Mouse (Mus musculus) bone marrow macrophage, adult 2 months (primary cell): ENCODE measurements at regions not wholly inside any gene's neighbourhood (a gene's known extent, or its start where the extent isn't known, plus 50 kb on each side); places are given as distances from the start of the nearest gene placed in this dataset.

ENCODE experiments used
- H3K27ac ChIP-seq: 2 replicates; pipeline ENCODE4 v1.5.1; 2012; ENCODE audit warnings: low read depth, low read length; ENCODE audit not compliant: insufficient read depth
- H3K4me1 ChIP-seq: 2 replicates; pipeline ENCODE4 v1.6.1; 2012; ENCODE audit warnings: low read length; ENCODE audit not compliant: control insufficient read depth, insufficient read depth
- H3K4me3 ChIP-seq: 2 replicates; pipeline ENCODE4 v1.5.1; 2012; ENCODE audit warnings: mild to moderate bottlenecking, low read length, moderate library complexity; ENCODE audit not compliant: insufficient read depth
- CTCF ChIP-seq: IDR thresholded peaks from 2 replicates; pipeline ENCODE4 v1.5.1; 2012; ENCODE audit warnings: low read depth, mild to moderate bottlenecking, low read length, moderate library complexity
- POLR2A ChIP-seq: IDR thresholded peaks from 2 replicates; pipeline ENCODE4 v1.6.1; 2012; ENCODE audit warnings: mild to moderate bottlenecking, low read depth, low read length, borderline replicate concordance

- Histone ChIP-seq H3K27ac (no peak overlapping the region), H3K4me1 (no peaks in the 10 kb centered on the region), H3K4me3 (no peak overlapping the region)
- TF ChIP-seq POLR2A (no peak), CTCF (no peak)
Measured at GRCm38 (mm10) chr2:144156456-144157211, 113.8 kb upstream of the Mgme1 start.

- no peak overlapping the region for H3K27ac ChIP-seq
- TF ChIP-seq POLR2A (no peak), CTCF (no peak)
- H3K4me1 ChIP-seq = no peaks in the 10 kb centered on the region
- H3K4me3 ChIP-seq = no peak overlapping the region
Measured at GRCm38 (mm10) chr2:144157343-144157742, 113.1 kb upstream of the Mgme1 start.

- Histone ChIP-seq H3K4me1 (no peaks in the 10 kb centered on the region), H3K27ac (no peak overlapping the region), H3K4me3 (no peak overlapping the region)
- TF ChIP-seq POLR2A (no peak), CTCF (no peak)
Measured at GRCm38 (mm10) chr2:144158256-144158655, 112.2 kb upstream of the Mgme1 start.

GRCm38 (mm10) chr2:144159854-144160331, 110.6 kb upstream of the Mgme1 start:
- H3K27ac ChIP-seq = no peak overlapping the region

GRCm38 (mm10) chr2:144160434-144160833, 110.0 kb upstream of the Mgme1 start:
- Histone ChIP-seq H3K27ac (no peak overlapping the region), H3K4me1 (peaks cover 5% of the 10 kb centered on the region), H3K4me3 (no peak overlapping the region)
- TF ChIP-seq POLR2A = no peak
- TF ChIP-seq CTCF = no peak

More at GRCm38 (mm10) chr2:144159854-144160331, 110.6 kb upstream of the Mgme1 start:
- peaks cover 4% of the 10 kb centered on the region for H3K4me1 ChIP-seq
- TF ChIP-seq CTCF (no peak), POLR2A (no peak)
- no peak overlapping the region for H3K4me3 ChIP-seq

- Histone ChIP-seq H3K27ac (no peak overlapping the region), H3K4me3 (no peak overlapping the region), H3K4me1 (peaks cover 13% of the 10 kb centered on the region)
- no peak for TF ChIP-seq CTCF
- no peak for TF ChIP-seq POLR2A
Measured at GRCm38 (mm10) chr2:144161852-144162251, 108.6 kb upstream of the Mgme1 start.

GRCm38 (mm10) chr2:144164102-144164501, 106.4 kb upstream of the Mgme1 start:
- Histone ChIP-seq H3K4me3 (no peak overlapping the region), H3K4me1 (peaks cover 13% of the 10 kb centered on the region), H3K27ac (no peak overlapping the region)
- TF ChIP-seq CTCF = no peak
- TF ChIP-seq POLR2A = no peak

GRCm38 (mm10) chr2:144164986-144165821, 105.3 kb upstream of the Mgme1 start:
- Histone ChIP-seq H3K4me1 (peaks cover 13% of the 10 kb centered on the region), H3K27ac (peak overlapping the region; percentile 77), H3K4me3 (peak overlapping the region; percentile 79)
- TF ChIP-seq CTCF = no peak

GRCm38 (mm10) chr2:144166102-144166750, 104.2 kb upstream of the Mgme1 start:
- H3K4me3 ChIP-seq = peak overlapping the region; percentile 79
- TF ChIP-seq POLR2A (no peak), CTCF (0 out of 2 replicates have a peak, but pooled peaks have one; percentile 21)
- H3K4me1 ChIP-seq = peaks cover 13% of the 10 kb centered on the region
- H3K27ac ChIP-seq = peak overlapping the region; percentile 77; the same call in 1 of the 2 replicates
